Mouse (Mus musculus): Measurements from ENCODE around the gene Slc25a14.

Gene Slc25a14

DNA sequence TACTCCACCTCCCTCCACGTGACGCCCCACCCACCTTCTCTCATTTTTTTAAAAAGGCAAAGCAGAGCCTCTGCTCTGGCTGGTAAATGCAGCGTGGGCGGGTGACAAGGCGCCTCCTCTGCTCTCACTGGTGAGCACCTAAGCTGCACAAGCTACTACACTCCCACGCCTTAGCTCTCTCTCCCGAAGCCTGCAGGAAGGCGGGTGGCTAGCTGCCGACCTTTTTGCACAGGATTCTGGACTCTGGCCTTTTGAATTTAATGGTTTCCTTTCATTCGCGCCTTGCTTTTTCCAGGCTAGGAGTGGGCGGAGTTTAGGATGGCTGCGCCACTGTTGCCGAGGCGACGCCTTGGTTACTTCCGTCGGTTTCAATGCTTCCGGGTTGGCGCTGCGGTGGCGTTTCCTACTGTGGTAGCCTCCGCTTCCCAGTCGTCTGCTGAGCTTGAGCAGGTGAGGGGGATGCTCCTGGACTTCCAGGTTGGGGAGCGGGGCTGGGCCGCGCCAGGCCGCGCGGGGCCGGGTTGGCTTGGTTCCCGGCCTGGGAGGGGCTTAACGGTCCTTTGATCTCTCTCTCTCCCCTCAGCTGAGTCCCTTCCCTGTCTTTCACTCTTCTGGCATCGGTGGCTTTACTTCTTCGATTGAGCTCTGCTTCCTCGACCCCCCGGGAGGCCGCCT lies at the start of gene Slc25a14:
TSS of gene Slc25a14 (plus strand) at position 35 of the 675 bp plus-strand sequence.
- DNase-seq = peak; percentile 77

DNA sequence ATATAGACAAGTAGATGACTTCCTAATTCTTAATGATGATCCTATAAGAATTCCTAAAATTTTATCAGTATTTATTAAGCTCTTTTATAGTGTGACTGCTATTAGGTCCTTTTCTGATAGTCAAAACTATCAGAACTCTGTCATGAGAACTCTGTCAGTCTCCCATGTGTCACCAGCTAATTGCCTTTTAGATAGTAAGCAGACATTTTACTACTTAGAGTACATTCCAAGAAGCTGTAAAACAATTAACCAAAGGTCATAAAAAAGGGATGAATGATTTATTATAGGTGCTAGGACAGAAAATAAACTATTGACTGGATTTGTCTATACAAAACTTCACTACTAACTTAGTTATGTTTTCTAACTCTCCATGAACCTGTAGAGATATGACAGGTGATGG lies 39.9 kb upstream of the Slc25a14 start:
- DNase-seq = no peak

DNA sequence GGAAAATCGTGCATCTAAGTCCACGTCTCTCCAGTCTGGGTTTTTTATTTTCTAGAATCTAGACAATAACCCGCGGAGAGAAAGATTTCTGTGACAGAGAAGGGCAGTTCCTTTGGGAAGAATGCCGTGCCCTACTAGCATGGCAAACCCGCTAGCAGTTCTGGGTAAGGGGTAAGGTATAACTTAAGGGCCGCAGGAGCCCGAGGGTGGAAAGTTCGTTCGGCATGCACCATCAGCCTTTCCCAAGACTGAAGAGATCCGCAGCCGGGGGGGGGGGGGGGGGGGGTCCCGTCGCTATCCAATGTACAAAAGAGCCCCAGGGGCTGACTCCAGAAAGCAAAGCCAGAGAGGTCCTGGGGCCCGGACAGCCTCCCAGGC lies 29.5 kb upstream of the Slc25a14 start:
- no peak for DNase-seq

DNA sequence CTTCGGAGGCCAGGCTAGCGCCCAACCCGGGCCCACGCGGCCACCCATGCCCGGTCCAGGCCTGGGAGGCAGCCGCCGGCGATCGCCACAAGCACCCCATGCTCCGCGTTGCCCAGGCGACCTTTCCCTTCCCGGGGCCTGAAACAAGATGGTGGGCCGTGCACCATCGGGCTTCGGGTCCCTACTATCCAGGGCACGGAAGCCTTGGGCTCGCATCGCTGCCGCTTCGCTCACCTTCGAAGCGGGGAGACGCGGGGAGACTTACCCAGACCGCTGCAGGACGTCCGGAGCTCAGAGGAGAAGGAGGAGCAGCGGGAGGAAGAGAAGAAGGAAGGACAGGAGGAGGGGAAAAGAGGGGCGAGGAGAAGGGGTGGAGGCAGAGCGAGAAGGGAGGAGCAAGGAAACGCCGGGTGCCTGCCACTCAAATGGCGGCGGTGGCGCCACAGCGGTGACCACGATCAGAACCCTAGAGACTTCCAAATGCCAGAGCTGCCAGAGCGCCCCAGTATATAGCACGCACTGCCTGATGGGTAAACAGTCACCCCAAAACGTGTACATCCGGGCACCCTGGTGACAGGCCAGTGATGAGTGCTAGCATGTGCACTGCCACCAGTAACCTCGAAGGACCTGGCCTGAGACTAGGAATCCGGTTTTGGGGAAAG lies 29.0 kb upstream of the Slc25a14 start, which contains the start of gene Zfp280c:
TSS of gene Zfp280c (minus strand) at position 406 of the 662 bp plus-strand sequence.
- peak; percentile 76 for DNase-seq

DNA sequence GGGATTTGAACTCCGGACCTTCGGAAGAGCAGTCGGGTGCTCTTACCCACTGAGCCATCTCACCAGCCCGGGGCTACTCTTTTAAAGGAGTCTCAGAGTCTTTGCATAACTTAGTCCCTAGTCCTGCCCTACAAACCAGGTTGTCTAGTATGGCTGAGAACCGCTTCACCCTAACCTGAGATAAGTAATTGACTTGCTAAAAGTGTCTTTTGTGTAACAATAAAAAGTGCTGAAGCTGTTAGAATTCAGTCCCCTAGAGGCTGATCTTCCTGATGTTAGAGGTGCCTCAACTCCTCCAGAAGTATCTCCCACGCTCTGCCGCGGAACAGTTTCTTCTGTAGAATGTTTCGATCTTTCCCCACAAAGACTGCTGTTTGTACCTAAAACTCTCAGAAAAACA lies 27.2 kb upstream of the Slc25a14 start:
- DNase-seq = no peak

DNA sequence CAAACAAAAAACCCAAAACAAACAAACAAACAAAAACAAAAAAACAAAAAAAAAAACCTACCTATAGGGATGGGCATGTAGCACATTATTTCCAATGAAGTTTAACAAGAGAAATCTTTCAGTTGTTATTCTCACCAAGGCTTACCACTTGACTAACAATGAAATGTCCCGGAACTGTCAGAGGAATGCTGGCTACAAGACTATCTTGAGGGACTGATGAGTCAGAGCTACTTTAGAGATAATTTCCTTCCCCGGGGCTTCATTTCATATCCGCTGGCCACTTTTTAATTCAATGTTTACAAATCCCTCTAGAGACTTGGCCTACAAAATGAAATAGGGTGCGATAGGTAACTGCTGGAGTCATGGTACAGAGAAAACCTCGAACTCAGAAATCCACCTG lies 26.3 kb upstream of the Slc25a14 start:
- no peak for DNase-seq

DNA sequence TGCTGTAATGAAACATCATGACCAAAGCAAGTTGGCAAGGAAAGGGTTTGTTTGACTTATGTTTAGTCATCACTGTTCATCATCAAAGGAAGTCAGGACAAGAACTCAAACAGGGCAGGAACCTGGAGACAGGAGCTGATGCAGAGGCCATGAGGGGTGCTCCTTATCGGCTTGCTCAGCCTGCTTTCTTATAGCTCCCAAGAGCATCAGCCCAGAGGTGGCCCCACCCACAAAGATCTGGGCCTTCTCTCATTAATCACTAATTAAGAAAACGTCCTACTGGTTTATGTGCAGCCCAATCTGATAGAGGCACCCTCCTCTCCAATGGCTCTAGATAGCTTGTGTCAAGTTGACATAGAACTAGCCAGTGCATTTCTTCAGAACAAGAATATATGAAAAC lies 18.3 kb upstream of the Slc25a14 start:
- peak; percentile 10 for DNase-seq

DNA sequence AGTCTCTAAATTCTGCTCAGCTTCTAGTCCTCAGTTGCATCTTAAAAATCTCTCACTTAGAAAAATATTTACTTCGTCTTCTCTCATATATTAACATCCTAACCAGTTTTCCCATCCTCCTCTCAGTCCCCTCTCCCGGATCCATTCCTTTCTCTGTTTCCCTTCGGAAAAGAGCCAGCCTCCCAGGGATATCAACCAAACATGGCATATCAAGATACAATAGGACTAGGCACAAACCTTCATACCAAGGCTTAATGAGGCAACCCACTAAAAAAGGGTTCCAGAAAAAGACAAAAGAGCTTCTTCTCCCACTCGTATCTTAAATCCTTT lies 199 bp upstream of the Slc25a14 start:
- no peak for DNase-seq

DNA sequence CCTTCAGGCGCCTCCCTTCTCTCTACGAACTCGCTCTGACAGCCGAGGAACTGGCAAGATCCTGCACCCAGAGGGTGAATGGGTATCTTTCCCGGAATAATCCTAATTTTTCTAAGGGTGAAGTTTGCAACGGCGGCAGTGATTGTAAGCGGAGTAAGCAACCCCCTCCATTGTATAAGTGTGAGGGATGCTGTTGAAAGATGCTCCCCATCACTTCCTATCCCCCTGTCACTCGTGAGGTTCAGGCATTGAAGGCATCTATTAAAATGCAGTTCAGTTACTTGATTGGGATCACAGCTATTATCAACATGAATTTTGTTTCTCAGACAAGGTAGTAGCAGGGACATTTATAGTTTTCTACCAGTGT lies 824 bp downstream of the Slc25a14 start:
- DNase-seq = no peak

DNA sequence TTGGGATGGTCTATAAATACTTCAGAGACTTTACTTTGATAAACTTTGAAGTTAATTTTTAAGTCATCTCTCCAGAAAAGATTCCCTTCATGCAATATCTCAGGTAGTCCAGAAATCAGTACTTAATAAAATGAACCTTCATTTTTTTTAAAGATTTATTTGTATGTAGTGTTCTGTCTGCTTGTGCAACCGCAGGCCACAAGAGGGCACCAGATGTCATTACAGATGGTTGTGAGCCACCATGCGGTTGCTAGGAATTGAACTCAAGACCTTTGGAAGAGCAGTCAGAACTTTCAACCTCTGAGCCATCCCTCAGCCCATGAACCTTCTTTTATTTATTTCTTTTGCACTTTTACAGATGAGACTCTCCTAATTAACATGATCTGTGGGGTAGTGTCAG lies 13.8 kb downstream of the Slc25a14 start:
- DNase-seq = peak; percentile 3

DNA sequence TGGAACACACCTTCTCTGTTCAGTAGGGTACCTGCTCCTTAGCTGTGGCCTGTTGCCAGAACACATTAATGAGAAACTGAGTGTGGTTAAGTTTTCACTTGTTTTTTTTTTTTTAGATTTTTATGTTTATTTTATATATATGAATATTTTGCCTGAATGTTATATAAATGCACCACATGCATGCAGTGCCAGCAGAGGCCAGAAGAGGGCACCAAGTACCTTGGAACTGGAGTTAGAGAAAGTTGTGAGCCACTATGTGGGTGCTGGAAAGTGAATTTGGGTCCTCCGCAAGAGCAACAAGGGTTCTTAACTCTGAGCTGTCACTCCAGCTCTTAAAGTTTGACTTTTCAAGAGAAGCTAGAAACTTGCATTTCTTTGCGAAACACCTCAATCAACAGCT lies 20.9 kb downstream of the Slc25a14 start:
- DNase-seq = peak; percentile 36

DNA sequence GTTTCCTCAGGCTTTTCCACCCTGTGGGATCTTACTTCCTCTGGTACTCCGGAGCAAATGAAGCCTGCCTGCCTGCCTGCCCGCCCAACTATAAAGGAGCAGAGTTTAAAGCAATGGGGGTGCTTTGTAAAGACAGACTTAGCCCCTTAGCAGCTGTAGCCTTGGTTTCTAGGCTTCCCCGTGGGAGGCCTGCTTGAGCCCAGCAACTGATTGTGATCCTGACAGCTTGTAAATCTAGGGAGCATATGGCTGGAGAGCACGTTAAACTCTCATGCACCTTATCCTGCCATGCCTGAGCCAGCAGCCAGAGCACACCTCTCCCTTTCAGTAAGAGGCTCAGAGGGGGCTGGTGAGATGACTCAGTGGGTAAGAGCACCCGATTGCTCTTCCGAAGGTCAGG lies 43.6 kb downstream of the Slc25a14 start:
- no peak for DNase-seq

DNA sequence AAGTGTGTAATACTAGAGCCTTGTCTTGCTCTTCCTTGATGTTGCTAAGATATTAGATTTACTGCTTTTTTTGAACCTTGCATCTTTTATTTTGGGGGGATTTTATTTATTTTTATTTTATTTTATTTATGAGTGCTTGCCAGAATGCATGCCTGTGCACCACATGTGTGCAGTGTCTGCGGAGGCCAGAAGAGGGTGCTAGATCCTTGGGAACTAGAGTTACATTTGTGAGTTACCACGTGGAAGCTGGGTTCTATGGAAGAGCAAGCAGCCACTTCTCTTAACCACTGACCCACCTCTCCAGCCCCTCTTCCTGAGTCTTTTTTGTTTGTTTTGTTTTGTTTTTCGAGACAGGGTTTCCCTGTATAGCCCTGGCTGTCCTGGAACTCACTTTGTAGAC lies 46.4 kb downstream of the Slc25a14 start:
- peak; percentile 6 for DNase-seq

DNA sequence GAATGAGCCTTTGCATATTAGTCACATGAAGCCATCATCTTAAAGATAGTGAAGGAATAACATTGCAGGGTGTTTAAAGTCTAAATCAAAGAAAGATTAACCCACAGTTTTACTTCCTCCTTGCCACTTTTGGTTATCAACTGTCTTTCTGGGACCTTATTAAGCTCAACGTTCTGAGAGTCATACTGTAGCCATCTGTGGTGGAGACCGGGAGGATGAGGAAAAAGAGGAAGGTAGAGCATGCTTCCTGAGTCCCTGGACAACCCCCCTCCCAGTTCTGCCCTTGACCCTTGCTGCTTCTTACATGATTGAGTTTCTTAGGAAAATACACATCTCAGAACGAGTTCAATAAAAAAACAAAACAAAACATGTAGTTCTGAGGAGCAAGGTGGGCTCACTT lies 48.5 kb downstream of the Slc25a14 start:
- DNase-seq = no peak

DNA sequence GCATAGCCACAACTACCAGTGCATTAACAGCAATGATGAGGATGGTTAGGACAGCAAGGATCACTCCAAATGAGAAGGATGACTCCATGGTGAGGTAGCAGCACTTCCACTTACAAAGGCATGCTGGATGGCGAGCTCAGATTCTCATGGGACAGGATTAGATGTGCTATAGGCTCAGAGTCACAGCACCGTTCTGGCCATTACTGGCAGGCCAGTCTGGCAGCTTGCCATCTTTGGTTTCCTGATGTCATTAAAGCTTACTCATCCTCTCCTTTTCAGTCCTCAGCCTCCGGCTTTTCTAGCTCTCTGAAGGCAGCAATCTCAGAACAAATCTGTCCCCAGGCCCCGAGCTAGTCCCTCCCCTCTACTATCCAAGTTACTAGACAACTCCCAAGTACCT lies 51.0 kb downstream of the Slc25a14 start, which contains the start of gene Gpr119:
TSS of gene Gpr119 (minus strand) at position 308 of the 400 bp plus-strand sequence.
- no peak for DNase-seq

DNA sequence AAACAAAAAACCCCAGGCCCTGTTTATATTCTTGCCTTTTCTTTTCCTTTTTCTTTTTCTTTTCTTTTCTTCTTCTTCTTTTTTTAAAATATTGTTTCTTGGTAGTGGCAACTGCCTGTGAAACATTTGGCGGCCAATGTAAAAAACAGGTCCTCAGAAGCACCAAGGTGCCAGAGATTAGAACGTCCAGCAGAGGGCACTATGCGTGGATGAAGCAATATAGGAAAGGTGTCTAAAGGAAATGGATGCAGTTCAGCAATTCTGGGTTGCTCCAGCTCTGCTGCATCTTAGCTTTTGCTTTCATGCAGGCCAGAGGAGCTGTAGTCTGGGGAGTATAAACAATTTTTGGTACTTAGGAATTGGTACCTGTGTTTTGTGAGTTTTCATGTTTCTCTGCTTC lies 60.2 kb downstream of the Slc25a14 start:
- DNase-seq = peak; percentile 50

DNA sequence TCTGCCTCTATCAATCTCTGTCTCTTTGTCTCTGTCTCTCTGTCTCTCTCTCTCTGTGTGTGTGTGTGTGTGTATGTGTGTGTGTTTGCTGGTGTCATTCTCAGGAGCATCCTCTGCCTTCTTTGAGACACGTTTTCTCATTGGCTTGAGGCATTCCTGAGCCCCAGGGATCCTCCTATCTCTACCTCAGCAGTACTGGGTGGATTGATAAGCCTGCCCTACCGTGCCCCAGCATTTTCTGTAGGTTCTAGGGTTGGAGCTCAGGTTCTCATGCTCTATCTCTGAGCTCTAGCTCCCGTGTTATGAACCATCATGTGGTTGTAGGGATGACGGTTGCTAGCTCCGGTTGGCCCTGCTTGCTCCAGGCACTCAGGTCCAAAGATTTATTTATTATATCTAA lies 60.6 kb downstream of the Slc25a14 start:
- DNase-seq = peak; percentile 5

DNA sequence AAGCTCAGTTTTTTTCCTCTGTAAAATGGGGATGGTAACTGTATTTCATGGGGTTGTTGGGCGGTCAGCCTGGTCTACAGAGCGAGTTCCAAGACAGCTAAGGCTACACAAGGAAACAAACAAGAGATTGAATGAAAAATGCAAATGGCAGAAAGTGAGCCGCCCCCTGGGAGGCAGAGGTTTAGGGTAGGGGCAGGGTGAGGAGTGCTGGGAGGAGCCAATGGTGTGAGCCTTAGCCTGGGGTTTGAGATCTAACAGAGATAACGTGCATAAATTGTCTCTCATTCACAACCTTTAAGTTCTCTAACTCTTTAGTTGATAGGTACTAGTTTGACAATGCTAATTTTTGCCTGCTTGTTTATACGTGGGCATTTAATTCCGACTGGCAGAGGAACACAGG lies 71.2 kb downstream of the Slc25a14 start:
- DNase-seq = no peak

DNA sequence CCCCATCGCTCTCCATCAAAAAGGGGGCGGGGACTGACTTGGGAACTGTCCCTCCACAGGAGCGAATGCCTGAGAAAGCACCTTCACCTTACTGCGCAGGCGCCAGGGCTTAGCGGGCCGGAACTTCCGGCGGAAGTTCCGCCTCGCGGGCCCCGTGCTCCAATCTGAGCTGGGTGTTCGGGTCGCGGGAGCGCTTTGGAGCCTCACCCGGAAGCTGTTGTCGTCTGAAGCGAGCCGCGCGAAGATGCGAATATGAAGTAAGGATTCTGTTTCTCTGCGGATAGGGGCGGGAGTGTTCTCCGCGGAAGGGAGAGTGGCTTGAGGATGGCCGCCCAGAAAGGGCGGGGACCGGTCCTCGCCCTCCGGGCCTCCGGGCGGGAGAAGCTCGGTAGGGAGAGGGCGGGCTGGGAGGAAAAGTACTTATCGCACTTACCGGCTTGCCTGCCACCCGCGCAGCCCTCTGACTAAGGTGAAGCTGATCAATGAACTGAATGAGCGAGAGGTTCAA lies 71.7 kb downstream of the Slc25a14 start, which contains the start of gene Rbmx2:
TSS of gene Rbmx2 (plus strand) at position 141 of the 508 bp plus-strand sequence.
- peak; percentile 92 for DNase-seq

DNA sequence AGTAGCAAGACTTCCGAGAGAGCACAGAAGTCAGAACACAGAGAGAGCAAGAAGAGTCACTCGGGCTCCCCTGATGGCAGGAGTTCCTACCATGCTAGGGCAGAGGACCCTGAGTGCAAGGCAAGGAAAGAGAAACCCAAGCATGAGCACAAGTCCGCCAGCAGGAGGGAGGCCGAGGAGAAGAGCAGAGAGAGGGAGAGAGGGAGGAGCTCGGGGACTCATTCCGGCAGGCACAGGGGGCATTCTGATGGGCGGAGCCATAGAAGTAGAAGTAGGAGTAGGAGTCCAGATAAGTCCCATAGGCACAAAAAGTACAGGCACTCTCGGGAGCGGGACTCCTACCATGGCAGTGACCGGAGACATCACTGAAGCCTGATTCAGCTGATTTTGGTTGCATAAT lies 86.5 kb downstream of the Slc25a14 start:
- DNase-seq = no peak

All from liver (tissue).